Mouse (Mus musculus): ENCODE measurements at regions not wholly inside any gene's neighbourhood (a gene's known extent, or its start where the extent isn't known, plus 50 kb on each side); places are given as distances from the start of the nearest gene placed in this dataset.

GRCm38 (mm10) chr15:70982719-70983118 is 2851.6 kb upstream of the Gm6569 start:
- ATAC-seq (ENCODE audit: insufficient number of reproducible peaks, low FRiP score), result no peak
- WGBS, result 73% methylated on average over 3 of the region's 3 CpGs
- Histone ChIP-seq H3K4me1 (replicated peaks) (no peaks in the 10 kb centered on the region), H3K27ac (ENCODE audit: poor library complexity, severe bottlenecking) (no peak overlapping the region), H3K36me3 (no peaks in the 10 kb centered on the region), H3K9me3 (replicated peaks) (no peaks in the 10 kb centered on the region), H3K4me2 (no peak overlapping the region), H3K27me3 (replicated peaks) (no peaks in the 10 kb centered on the region), H3K9ac (no peak overlapping the region), H3K4me3 (no peak overlapping the region)

- 85% methylated on average over 4 of the region's 4 CpGs for WGBS
- ATAC-seq (ENCODE audit: insufficient number of reproducible peaks, low FRiP score), result no peak
These were observed 2846.3 kb upstream of the Gm6569 start for GRCm38 (mm10) chr15:70987973-70988570.

GRCm38 (mm10) chr15:70993397-70993796 is 2841.0 kb upstream of the Gm6569 start:
- WGBS, result 62% methylated on average over 4 of the region's 4 CpGs
- H3K9ac ChIP-seq, result no peak overlapping the region

More at GRCm38 (mm10) chr15:70987973-70988570, 2846.3 kb upstream of the Gm6569 start:
- no peak overlapping the region for H3K4me2 ChIP-seq
- no peak overlapping the region for H3K27ac ChIP-seq (ENCODE audit: poor library complexity, severe bottlenecking)
- H3K27me3 ChIP-seq (replicated peaks), result no peaks in the 10 kb centered on the region
- no peaks in the 10 kb centered on the region for H3K9me3 ChIP-seq (replicated peaks)
- no peak overlapping the region for H3K9ac ChIP-seq
- H3K4me1 ChIP-seq (replicated peaks), result no peaks in the 10 kb centered on the region
- H3K4me3 ChIP-seq, result no peak overlapping the region
- no peaks in the 10 kb centered on the region for H3K36me3 ChIP-seq

GRCm38 (mm10) chr15:71010362-71010761 is 2824.0 kb upstream of the Gm6569 start:
- Histone ChIP-seq H3K9ac (no peak overlapping the region), H3K27me3 (replicated peaks) (no peaks in the 10 kb centered on the region), H3K27ac (ENCODE audit: poor library complexity, severe bottlenecking) (no peak overlapping the region), H3K4me1 (replicated peaks) (no peaks in the 10 kb centered on the region), H3K36me3 (no peaks in the 10 kb centered on the region), H3K9me3 (replicated peaks) (no peaks in the 10 kb centered on the region), H3K4me3 (no peak overlapping the region), H3K4me2 (no peak overlapping the region)
- no peak for ATAC-seq (ENCODE audit: insufficient number of reproducible peaks, low FRiP score)
- WGBS, result 61% methylated on average over 2 of the region's 2 CpGs

More at GRCm38 (mm10) chr15:70993397-70993796, 2841.0 kb upstream of the Gm6569 start:
- Histone ChIP-seq H3K4me1 (replicated peaks) (no peaks in the 10 kb centered on the region), H3K9me3 (replicated peaks) (no peaks in the 10 kb centered on the region), H3K27me3 (replicated peaks) (no peaks in the 10 kb centered on the region), H3K27ac (ENCODE audit: poor library complexity, severe bottlenecking) (no peak overlapping the region), H3K36me3 (no peaks in the 10 kb centered on the region), H3K4me2 (no peak overlapping the region), H3K4me3 (no peak overlapping the region)
- ATAC-seq (ENCODE audit: insufficient number of reproducible peaks, low FRiP score), result no peak

GRCm38 (mm10) chr15:71010773-71011172 is 2823.6 kb upstream of the Gm6569 start:
- Histone ChIP-seq H3K4me1 (replicated peaks) (no peaks in the 10 kb centered on the region), H3K27me3 (replicated peaks) (no peaks in the 10 kb centered on the region), H3K9me3 (replicated peaks) (no peaks in the 10 kb centered on the region), H3K36me3 (no peaks in the 10 kb centered on the region), H3K9ac (no peak overlapping the region), H3K4me3 (no peak overlapping the region), H3K4me2 (no peak overlapping the region), H3K27ac (ENCODE audit: poor library complexity, severe bottlenecking) (no peak overlapping the region)
- 72% methylated on average over 5 of the region's 5 CpGs for WGBS
- no peak for ATAC-seq (ENCODE audit: insufficient number of reproducible peaks, low FRiP score)

GRCm38 (mm10) chr15:71054251-71054852 is 2780.0 kb upstream of the Gm6569 start:
- 69% methylated on average over 5 of the region's 5 CpGs for WGBS
- H3K36me3 ChIP-seq, result no peaks in the 10 kb centered on the region
- H3K4me2 ChIP-seq, result no peak overlapping the region
- no peaks in the 10 kb centered on the region for H3K4me1 ChIP-seq (replicated peaks)
- no peak overlapping the region for H3K9ac ChIP-seq
- H3K27ac ChIP-seq (ENCODE audit: poor library complexity, severe bottlenecking), result no peak overlapping the region
- H3K4me3 ChIP-seq, result no peak overlapping the region
- no peak for ATAC-seq (ENCODE audit: insufficient number of reproducible peaks, low FRiP score)
- no peaks in the 10 kb centered on the region for H3K9me3 ChIP-seq (replicated peaks)
- H3K27me3 ChIP-seq (replicated peaks), result no peaks in the 10 kb centered on the region

GRCm38 (mm10) chr15:71086367-71086997 is 2747.9 kb upstream of the Gm6569 start:
- H3K4me3 ChIP-seq, result no peak overlapping the region
- H3K27ac ChIP-seq (ENCODE audit: poor library complexity, severe bottlenecking), result peak overlapping the region; percentile 51; the same call in 1 of the 2 replicates
- no peaks in the 10 kb centered on the region for H3K36me3 ChIP-seq
- WGBS, result 50% methylated on average over 1 of the region's 1 CpGs
- no peak overlapping the region for H3K9ac ChIP-seq
- ATAC-seq (ENCODE audit: insufficient number of reproducible peaks, low FRiP score), result peak; percentile 64
- peaks cover 3% of the 10 kb centered on the region; the same call in 1 of the 2 replicates for H3K4me1 ChIP-seq (replicated peaks)
- no peaks in the 10 kb centered on the region for H3K9me3 ChIP-seq (replicated peaks)
- no peak overlapping the region for H3K4me2 ChIP-seq
- H3K27me3 ChIP-seq (replicated peaks), result no peaks in the 10 kb centered on the region

GRCm38 (mm10) chr15:71099111-71099510 is 2735.2 kb upstream of the Gm6569 start:
- ATAC-seq (ENCODE audit: insufficient number of reproducible peaks, low FRiP score), result no peak
- Histone ChIP-seq H3K4me2 (no peak overlapping the region), H3K4me3 (no peak overlapping the region), H3K9me3 (replicated peaks) (no peaks in the 10 kb centered on the region), H3K27ac (ENCODE audit: poor library complexity, severe bottlenecking) (no peak overlapping the region), H3K4me1 (replicated peaks) (no peaks in the 10 kb centered on the region), H3K27me3 (replicated peaks) (no peaks in the 10 kb centered on the region), H3K9ac (no peak overlapping the region), H3K36me3 (no peaks in the 10 kb centered on the region)
- WGBS, result 77% methylated on average over 3 of the region's 3 CpGs

- Histone ChIP-seq H3K27me3 (replicated peaks) (no peaks in the 10 kb centered on the region), H3K9ac (no peak overlapping the region), H3K4me3 (no peak overlapping the region), H3K9me3 (replicated peaks) (no peaks in the 10 kb centered on the region), H3K4me1 (replicated peaks) (no peaks in the 10 kb centered on the region), H3K27ac (ENCODE audit: poor library complexity, severe bottlenecking) (no peak overlapping the region), H3K4me2 (no peak overlapping the region), H3K36me3 (no peaks in the 10 kb centered on the region)
- ATAC-seq (ENCODE audit: insufficient number of reproducible peaks, low FRiP score), result no peak
These were observed 2704.6 kb upstream of the Gm6569 start for GRCm38 (mm10) chr15:71129802-71130201.

GRCm38 (mm10) chr15:71157680-71158079 is 2676.7 kb upstream of the Gm6569 start:
- Histone ChIP-seq H3K4me1 (replicated peaks) (no peaks in the 10 kb centered on the region), H3K9me3 (replicated peaks) (no peaks in the 10 kb centered on the region), H3K27me3 (replicated peaks) (no peaks in the 10 kb centered on the region), H3K27ac (ENCODE audit: poor library complexity, severe bottlenecking) (no peak overlapping the region), H3K9ac (no peak overlapping the region), H3K4me3 (no peak overlapping the region), H3K4me2 (no peak overlapping the region), H3K36me3 (no peaks in the 10 kb centered on the region)
- WGBS, result 79% methylated on average over 2 of the region's 2 CpGs
- no peak for ATAC-seq (ENCODE audit: insufficient number of reproducible peaks, low FRiP score)

- H3K36me3 ChIP-seq, result no peaks in the 10 kb centered on the region
- H3K4me1 ChIP-seq (replicated peaks), result no peaks in the 10 kb centered on the region
- H3K4me2 ChIP-seq, result no peak overlapping the region
- no peak overlapping the region for H3K9ac ChIP-seq
- no peak overlapping the region for H3K27ac ChIP-seq (ENCODE audit: poor library complexity, severe bottlenecking)
- no peak for ATAC-seq (ENCODE audit: insufficient number of reproducible peaks, low FRiP score)
- no peak overlapping the region for H3K4me3 ChIP-seq
- no peaks in the 10 kb centered on the region for H3K9me3 ChIP-seq (replicated peaks)
- no peaks in the 10 kb centered on the region for H3K27me3 ChIP-seq (replicated peaks)
These were observed 2672.3 kb upstream of the Gm6569 start for GRCm38 (mm10) chr15:71162097-71162496.
